Mouse (Mus musculus): ENCODE measurements around the gene H2-Aa.

GRCm38 (mm10) chr17:34291609-34292008 is 4.0 kb upstream of the H2-Aa start:
- TF ChIP-seq CTCF (conservative IDR thresholded peaks at IDR 0.05; ENCODE audit: low read length) (no peak), NANOG (IDR thresholded peaks at IDR 0.05; ENCODE audit: borderline replicate concordance, low read length) (no peak), POU5F1 (IDR thresholded peaks at IDR 0.05; ENCODE audit: borderline replicate concordance, low read length) (no peak)
